Mouse (Mus musculus): ENCODE measurements around the gene Unc45a. TPM values are rescaled to one million over a fixed set of nuclear protein-coding genes. Genes with fewer than 3 reads are reported as not detected.

Unc45a gene
- polyA plus RNA-seq, 1 experiment from 2014 or later, result 21.0 TPM

DNA sequence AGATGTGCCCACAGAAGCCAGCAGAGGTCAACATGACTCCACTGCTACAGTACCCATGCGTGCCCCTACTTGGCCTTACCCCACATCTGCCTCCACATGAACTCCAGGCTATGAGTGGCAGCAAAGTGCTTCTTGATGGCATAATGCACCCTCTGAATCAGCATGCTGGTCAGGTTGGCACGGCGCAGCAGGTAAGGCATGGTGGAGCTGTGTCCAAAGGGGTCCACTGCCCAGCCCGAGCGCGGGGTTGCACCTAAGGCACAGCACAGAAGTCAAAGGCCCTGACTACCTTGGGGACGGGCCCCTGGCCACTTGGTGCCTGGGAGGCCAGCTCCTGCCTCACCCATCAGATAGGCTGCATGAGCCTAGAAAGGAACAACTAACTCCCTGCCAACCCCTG is 26.4 kb upstream of the Unc45a start:
- WGBS, result 92% methylated on average over 7 of the region's 7 CpGs
- Histone ChIP-seq H3K27me3 (replicated peaks) (no peaks in the 10 kb centered on the region), H3K4me2 (no peak overlapping the region), H3K4me1 (replicated peaks) (peaks cover 22% of the 10 kb centered on the region), H3K36me3 (peaks cover 63% of the 10 kb centered on the region), H3K9ac (no peak overlapping the region), H3K9me3 (replicated peaks) (peaks cover 13% of the 10 kb centered on the region), H3K27ac (ENCODE audit: poor library complexity, severe bottlenecking) (no peak overlapping the region), H3K4me3 (no peak overlapping the region)
- no peak for ATAC-seq (ENCODE audit: insufficient number of reproducible peaks, low FRiP score)

DNA sequence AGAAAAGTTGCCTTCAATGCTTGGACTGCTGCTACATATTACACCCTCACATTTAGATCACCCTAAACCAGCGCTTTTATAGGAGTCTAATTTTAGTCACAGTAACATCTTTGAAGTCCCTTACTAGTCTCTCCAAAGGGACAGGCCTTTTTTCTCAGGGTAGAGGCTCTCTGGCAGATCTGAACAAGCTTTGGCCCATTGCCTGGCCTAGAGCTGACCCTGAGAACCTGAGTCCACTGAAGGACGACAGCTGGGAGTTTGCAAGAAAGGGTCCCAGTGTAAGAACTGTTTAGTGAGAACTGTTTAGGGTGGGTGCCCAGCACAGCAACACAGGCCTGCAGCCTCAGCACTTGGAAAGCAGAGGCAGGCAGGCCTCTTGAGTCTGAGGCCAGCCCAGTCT is 25.0 kb upstream of the Unc45a start:
- no peak for ATAC-seq (ENCODE audit: insufficient number of reproducible peaks, low FRiP score)
- peaks cover 22% of the 10 kb centered on the region for H3K4me1 ChIP-seq (replicated peaks)
- H3K9me3 ChIP-seq (replicated peaks), result peaks cover 13% of the 10 kb centered on the region
- H3K4me2 ChIP-seq, result no peak overlapping the region
- no peak overlapping the region for H3K4me3 ChIP-seq
- H3K27ac ChIP-seq (ENCODE audit: poor library complexity, severe bottlenecking), result no peak overlapping the region
- no peaks in the 10 kb centered on the region for H3K27me3 ChIP-seq (replicated peaks)
- peaks cover 78% of the 10 kb centered on the region for H3K36me3 ChIP-seq
- no peak overlapping the region for H3K9ac ChIP-seq
- WGBS, result 69% methylated on average over 2 of the region's 2 CpGs

GRCm38 (mm10) chr7:80360435-80360834 is 19.6 kb upstream of the Unc45a start:
- no peak overlapping the region for H3K27ac ChIP-seq (ENCODE audit: poor library complexity, severe bottlenecking)
- peaks cover 98% of the 10 kb centered on the region for H3K36me3 ChIP-seq
- H3K4me1 ChIP-seq (replicated peaks), result peaks cover 13% of the 10 kb centered on the region
- H3K4me2 ChIP-seq, result no peak overlapping the region
- ATAC-seq (ENCODE audit: insufficient number of reproducible peaks, low FRiP score), result no peak
- H3K27me3 ChIP-seq (replicated peaks), result no peaks in the 10 kb centered on the region
- H3K4me3 ChIP-seq, result no peak overlapping the region
- H3K9me3 ChIP-seq (replicated peaks), result peaks cover 13% of the 10 kb centered on the region
- H3K9ac ChIP-seq, result no peak overlapping the region
- 40% methylated on average over 3 of the region's 3 CpGs for WGBS

GRCm38 (mm10) chr7:80358039-80358438 is 17.2 kb upstream of the Unc45a start:
- Histone ChIP-seq H3K36me3 (peaks cover 88% of the 10 kb centered on the region), H3K4me1 (replicated peaks) (peaks cover 13% of the 10 kb centered on the region), H3K27ac (ENCODE audit: poor library complexity, severe bottlenecking) (0 out of 2 replicates have a peak overlapping the region, but pooled peaks have one; percentile 61), H3K4me3 (no peak overlapping the region), H3K4me2 (no peak overlapping the region), H3K9me3 (replicated peaks) (no peaks in the 10 kb centered on the region), H3K27me3 (replicated peaks) (no peaks in the 10 kb centered on the region), H3K9ac (no peak overlapping the region)
- no peak for ATAC-seq (ENCODE audit: insufficient number of reproducible peaks, low FRiP score)
- WGBS, result 66% methylated on average over 4 of the region's 4 CpGs

DNA sequence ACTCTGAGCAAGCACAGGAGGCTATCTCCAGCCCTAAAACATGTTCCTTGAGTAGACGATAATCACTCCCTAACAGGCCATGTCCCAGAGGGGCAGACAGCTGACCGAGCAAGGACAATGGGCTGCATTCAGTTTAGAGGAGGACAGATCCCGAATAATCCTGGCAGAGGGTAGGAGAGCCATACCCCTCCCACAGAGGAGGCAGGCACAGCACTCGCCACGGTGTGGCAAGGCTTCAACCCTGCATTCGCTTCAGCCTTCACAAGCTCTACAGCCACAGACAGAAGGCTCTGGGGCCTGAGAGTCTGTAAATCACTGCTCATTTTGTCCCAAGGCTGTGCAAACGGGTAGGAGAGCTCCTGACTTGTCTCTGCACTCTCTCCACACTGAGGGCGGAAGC is 16.4 kb upstream of the Unc45a start:
- no peaks in the 10 kb centered on the region for H3K27me3 ChIP-seq (replicated peaks)
- peak; percentile 53; the same call in 1 of the 2 replicates for ATAC-seq (ENCODE audit: insufficient number of reproducible peaks, low FRiP score)
- H3K4me3 ChIP-seq, result no peak overlapping the region
- peaks cover 88% of the 10 kb centered on the region for H3K36me3 ChIP-seq
- H3K27ac ChIP-seq (ENCODE audit: poor library complexity, severe bottlenecking), result peak overlapping the region; percentile 63
- 0 out of 2 replicates have a peak overlapping the region, but pooled peaks have one; percentile 40 for H3K9ac ChIP-seq
- no peaks in the 10 kb centered on the region for H3K9me3 ChIP-seq (replicated peaks)
- WGBS, result 52% methylated on average over 8 of the region's 8 CpGs
- H3K4me2 ChIP-seq, result no peak overlapping the region
- peaks cover 13% of the 10 kb centered on the region for H3K4me1 ChIP-seq (replicated peaks)

- H3K9ac ChIP-seq, result no peak overlapping the region
- peak overlapping the region; percentile 63 for H3K27ac ChIP-seq (ENCODE audit: poor library complexity, severe bottlenecking)
- no peak for ATAC-seq (ENCODE audit: insufficient number of reproducible peaks, low FRiP score)
- peaks cover 86% of the 10 kb centered on the region for H3K36me3 ChIP-seq
- no peaks in the 10 kb centered on the region for H3K27me3 ChIP-seq (replicated peaks)
- H3K4me3 ChIP-seq, result no peak overlapping the region
- peaks cover 13% of the 10 kb centered on the region for H3K4me1 ChIP-seq (replicated peaks)
- H3K4me2 ChIP-seq, result no peak overlapping the region
- 83% methylated on average over 13 of the region's 13 CpGs for WGBS
- H3K9me3 ChIP-seq (replicated peaks), result no peaks in the 10 kb centered on the region
These were observed 15.5 kb upstream of the Unc45a start for GRCm38 (mm10) chr7:80356351-80356750.

GRCm38 (mm10) chr7:80352920-80353319 is 12.1 kb upstream of the Unc45a start:
- no peak overlapping the region for H3K27ac ChIP-seq (ENCODE audit: poor library complexity, severe bottlenecking)
- WGBS, result 91% methylated on average over 8 of the region's 8 CpGs
- no peak overlapping the region for H3K9ac ChIP-seq
- H3K27me3 ChIP-seq (replicated peaks), result no peaks in the 10 kb centered on the region
- no peak overlapping the region for H3K4me3 ChIP-seq
- H3K4me2 ChIP-seq, result no peak overlapping the region
- peaks cover 5% of the 10 kb centered on the region for H3K4me1 ChIP-seq (replicated peaks)
- no peaks in the 10 kb centered on the region for H3K9me3 ChIP-seq (replicated peaks)
- peaks cover 71% of the 10 kb centered on the region for H3K36me3 ChIP-seq
- no peak for ATAC-seq (ENCODE audit: insufficient number of reproducible peaks, low FRiP score)

DNA sequence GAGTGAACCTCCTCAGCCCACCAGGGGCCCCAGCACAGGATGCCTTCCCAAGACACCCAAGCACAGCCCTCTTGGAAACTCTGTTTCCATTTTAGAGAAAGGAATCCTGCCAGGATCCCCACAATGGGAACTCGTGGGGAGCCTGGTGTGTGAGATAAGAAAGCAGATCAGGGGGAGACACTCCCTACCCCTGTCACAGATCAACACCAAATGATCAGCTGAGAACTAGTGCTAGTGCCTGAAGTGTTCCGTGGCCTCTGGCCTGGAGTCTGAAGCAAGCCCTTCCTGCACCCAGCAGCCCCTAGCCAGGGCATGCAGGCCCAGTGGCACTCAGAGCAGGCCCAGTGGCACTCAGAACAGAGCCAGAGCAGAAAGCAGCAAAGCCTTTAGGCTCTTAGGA is 10.0 kb upstream of the Unc45a start:
- Histone ChIP-seq H3K36me3 (peaks cover 51% of the 10 kb centered on the region), H3K9ac (no peak overlapping the region), H3K4me1 (replicated peaks) (peaks cover 7% of the 10 kb centered on the region; the same call in 1 of the 2 replicates), H3K27ac (ENCODE audit: poor library complexity, severe bottlenecking) (no peak overlapping the region), H3K27me3 (replicated peaks) (no peaks in the 10 kb centered on the region), H3K9me3 (replicated peaks) (no peaks in the 10 kb centered on the region), H3K4me2 (no peak overlapping the region), H3K4me3 (no peak overlapping the region)
- no peak for ATAC-seq (ENCODE audit: insufficient number of reproducible peaks, low FRiP score)
- 53% methylated on average over 2 of the region's 2 CpGs for WGBS

DNA sequence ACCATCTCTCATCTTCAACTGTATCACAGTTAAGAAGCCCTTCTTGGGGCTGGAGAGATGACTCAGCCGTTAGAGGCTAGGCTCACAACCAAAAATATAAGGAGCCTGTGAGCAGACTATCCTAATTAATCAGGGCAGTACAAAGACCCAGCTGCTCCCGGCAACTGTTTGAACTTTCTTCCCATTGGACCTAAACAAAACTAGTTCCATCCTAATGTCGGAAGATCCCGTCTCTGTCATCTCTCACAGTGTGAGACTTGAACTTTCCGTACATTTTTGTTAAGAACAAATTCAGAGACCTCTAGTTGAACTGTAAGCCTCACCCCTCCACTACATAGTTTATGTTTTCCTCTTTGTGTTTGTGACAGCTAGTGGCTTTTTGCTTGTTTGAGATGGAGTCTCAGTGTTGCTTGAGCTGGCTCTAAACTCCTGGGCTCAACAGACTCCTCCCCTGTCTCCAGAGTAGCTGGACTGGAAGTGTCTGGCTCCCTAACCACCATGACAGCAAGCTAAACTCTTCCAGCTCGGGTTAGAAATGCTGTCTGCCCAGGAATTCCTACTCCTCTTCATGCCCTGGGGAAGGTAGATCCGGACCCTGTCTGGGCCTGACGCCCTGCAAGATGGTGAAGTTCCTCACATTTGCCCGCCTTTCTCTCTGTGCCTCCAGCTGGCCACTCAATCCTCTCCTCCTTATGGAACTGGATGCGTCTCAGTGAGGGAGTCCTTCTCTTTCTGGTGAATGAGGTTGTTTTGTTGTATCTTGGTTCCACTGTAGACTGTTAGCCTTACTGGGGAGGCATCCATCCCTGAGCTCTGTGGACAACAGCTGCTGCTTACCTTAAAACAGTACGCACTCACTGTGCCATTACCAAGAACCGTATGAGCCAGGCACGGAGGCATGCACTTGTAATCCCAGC is 7.1 kb upstream of the Unc45a start:
- H3K27ac ChIP-seq (ENCODE audit: poor library complexity, severe bottlenecking), result no peak overlapping the region
- WGBS, result 68% methylated on average over 13 of the region's 13 CpGs

GRCm38 (mm10) chr7:80346830-80347229 is 6.0 kb upstream of the Unc45a start:
- no peak overlapping the region for H3K9ac ChIP-seq
- H3K27ac ChIP-seq (ENCODE audit: poor library complexity, severe bottlenecking), result no peak overlapping the region
- no peaks in the 10 kb centered on the region for H3K27me3 ChIP-seq (replicated peaks)
- H3K36me3 ChIP-seq, result peaks cover 27% of the 10 kb centered on the region
- H3K4me3 ChIP-seq, result no peak overlapping the region
- peaks cover 26% of the 10 kb centered on the region for H3K4me1 ChIP-seq (replicated peaks)
- no peak overlapping the region for H3K4me2 ChIP-seq
- H3K9me3 ChIP-seq (replicated peaks), result 0 out of 2 replicates have a peak, but pooled peaks cover 4% of the 10 kb centered on the region
- WGBS, result 66% methylated on average over 5 of the region's 5 CpGs
- no peak for ATAC-seq (ENCODE audit: insufficient number of reproducible peaks, low FRiP score)

More for the DNA sequence above, 7.1 kb upstream of the Unc45a start:
- Histone ChIP-seq H3K4me1 (replicated peaks) (peaks cover 17% of the 10 kb centered on the region), H3K9me3 (replicated peaks) (0 out of 2 replicates have a peak, but pooled peaks cover 4% of the 10 kb centered on the region), H3K9ac (no peak overlapping the region), H3K36me3 (peaks cover 37% of the 10 kb centered on the region), H3K4me3 (no peak overlapping the region), H3K4me2 (no peak overlapping the region), H3K27me3 (replicated peaks) (no peaks in the 10 kb centered on the region)
- no peak for ATAC-seq (ENCODE audit: insufficient number of reproducible peaks, low FRiP score)

DNA sequence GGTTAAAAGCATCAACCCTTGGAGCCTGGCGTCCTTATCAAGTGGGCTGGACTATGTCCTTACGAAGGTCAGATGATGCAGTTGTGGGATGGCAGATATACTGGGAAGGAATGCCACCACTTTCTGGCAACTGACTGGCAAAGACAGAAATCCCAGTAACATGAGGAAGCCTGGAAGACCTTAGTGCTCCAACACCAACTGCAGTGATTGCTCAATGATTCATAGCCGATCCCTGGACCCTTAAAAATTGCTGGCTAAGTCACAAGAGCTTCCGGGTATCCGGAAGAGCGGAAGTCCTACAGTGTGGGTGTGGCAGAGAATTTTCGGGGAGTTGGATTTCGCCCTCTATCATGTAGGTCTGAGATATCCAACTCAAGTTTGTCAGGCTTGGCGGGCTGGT is 5.4 kb upstream of the Unc45a start:
- WGBS, result 78% methylated on average over 9 of the region's 9 CpGs
- Histone ChIP-seq H3K4me2 (no peak overlapping the region), H3K36me3 (peaks cover 22% of the 10 kb centered on the region), H3K4me3 (no peak overlapping the region), H3K4me1 (replicated peaks) (peaks cover 31% of the 10 kb centered on the region), H3K9ac (no peak overlapping the region), H3K27ac (ENCODE audit: poor library complexity, severe bottlenecking) (no peak overlapping the region), H3K9me3 (replicated peaks) (0 out of 2 replicates have a peak, but pooled peaks cover 4% of the 10 kb centered on the region), H3K27me3 (replicated peaks) (no peaks in the 10 kb centered on the region)
- no peak for ATAC-seq (ENCODE audit: insufficient number of reproducible peaks, low FRiP score)

All from heart, embryonic 12.5 days (tissue).